Mouse (Mus musculus) cerebellum, postnatal 10 days (tissue): ENCODE data around the gene Ttbk2.

ENCODE experiments used
- DNase-seq, 2 experiments: peaks; one replicate each; pipeline ENCODE4 v3.0.0; 2021; ENCODE audit warnings: mixed read lengths in 2 of 2

Ttbk2 gene

DNA sequence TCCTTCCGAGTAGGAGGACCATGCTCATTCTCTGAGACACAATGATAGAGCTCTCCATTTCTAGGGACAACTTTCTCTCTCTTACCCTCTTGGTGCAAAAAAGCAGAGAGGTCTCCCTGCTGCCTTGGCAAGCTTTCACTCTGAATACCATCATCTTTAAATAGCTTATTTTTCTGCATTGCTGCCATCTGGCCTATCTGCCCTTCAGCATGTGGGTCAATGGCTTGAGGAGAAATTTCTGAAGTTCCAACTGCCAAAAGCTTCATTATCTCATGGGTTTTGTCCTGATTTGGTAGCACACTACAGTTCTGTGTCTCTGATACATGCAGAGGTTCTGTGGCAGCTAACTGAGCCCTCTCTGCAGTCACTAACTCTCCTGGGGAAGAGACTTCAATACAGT, 104.9 kb downstream of the Ttbk2 start:
- no peak for DNase-seq

DNA sequence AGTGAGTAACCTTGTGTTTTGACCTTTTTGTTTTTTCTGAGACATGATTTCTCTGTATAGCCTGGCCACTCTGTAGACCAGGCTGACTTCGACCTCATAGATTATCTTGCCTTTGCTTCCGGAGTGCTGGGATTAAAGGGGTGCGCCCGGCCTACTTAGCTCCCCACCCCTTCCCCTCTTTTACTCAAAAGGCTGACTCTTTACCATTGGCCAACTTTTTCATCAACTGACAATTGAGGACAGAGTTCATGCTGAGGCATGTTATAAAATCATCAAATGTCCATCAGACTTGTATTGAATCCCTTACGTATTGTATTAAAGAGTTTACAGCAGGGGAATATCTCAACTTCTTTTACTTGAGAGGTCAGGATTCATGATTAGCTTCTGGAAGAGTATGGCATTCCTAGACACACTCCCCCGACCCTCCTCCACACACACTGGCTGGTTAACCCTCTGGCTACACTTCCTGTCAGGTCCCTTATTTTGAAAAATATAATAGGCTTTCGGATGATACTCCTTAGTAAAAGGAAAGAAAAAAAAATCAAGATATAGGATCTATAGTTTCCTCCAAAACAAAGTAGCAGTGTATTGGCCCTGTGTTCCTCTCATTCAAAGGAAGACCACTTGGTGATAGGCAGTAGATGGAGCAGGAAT, 118.4 kb downstream of the Ttbk2 start:
- no peak for DNase-seq

- DNase-seq, result peak; percentile 96 to 98
Observed at GRCm38 (mm10) chr2:120731167-120731862, 119.1 kb downstream of the Ttbk2 start.

- no peak for DNase-seq
Observed at GRCm38 (mm10) chr2:120730639-120731166, 119.7 kb downstream of the Ttbk2 start.

DNA sequence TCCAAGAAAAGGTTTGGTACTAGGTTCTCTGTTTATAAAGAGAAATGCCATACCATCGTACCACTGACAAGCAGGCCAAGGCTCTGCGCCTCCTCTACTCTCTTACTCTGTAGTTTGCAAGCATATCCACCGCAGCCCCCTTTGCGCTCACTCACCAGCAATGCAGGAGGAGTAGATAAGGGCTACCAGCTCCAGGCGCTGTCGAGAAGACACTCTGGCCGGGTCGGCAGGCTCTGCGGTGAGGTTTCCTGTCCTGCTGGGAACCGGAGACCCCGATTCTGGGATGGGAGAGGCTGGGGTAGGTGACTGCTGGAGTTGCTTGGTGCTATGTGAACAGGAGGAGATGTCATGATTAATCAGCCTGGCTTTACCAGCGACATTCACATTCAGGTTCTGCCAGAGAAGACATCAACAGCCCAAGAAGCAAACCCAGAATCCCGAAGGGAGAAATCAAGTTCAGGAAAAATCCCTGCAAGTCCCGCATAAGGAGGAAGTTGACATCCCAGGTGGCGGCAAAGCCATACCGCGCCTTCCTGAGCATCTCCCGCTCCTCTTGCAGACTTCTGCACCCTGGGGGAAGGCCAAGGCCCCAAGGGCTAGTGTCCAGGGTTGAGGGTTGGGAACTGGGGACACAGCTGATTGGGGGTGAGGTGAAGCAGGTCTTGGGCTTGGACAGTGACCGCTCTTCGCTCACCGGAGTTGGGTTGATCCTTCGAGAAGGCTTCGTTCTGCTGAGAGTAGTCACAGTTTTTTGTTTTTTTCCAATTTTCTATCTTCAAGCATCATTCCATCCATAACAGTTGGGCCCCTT, 120.4 kb downstream of the Ttbk2 start:
- peak; percentile 35 to 41 for DNase-seq

- no peak for DNase-seq
Observed at GRCm38 (mm10) chr2:120724176-120724575, 126.2 kb downstream of the Ttbk2 start.

DNA sequence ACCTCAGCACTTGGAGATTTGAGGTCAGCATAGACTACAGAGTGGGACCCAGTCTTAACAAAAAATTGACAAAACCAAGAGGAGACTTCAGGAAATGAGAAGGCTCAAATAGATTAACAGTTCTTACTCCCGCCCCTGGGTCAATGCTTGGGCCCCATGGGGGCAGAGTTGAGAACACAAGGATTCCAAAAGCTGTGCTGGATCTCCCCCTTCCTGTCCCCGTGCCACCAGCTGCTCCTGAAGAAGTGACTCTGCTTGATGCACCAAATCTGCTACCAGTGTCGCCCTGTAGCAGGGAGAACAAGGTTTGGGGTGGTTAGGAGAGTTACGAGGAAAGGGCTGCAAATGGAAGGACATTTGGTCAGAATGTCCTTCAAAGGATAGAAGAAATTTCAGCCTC, 126.8 kb downstream of the Ttbk2 start:
- DNase-seq, result no peak

DNA sequence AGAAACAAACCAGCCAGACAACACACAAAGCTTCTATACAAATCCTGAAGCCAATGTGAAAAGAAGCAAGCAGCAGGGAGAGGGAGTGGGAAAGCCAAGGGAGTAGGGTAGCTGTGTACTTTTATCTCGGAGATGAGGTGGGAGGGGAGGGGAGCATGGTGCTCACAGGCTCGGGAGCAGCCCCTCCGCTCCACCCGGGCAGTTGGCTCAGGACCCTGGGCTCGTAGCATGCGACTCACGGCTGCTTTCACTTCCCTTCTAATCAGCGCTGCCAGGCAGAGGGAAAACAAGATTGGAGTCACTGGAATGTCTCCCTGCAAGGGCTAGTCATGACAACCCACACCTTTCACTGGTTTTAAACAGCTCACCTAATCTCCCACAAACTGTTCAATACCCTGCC, 127.9 kb downstream of the Ttbk2 start:
- DNase-seq, result no peak

DNA sequence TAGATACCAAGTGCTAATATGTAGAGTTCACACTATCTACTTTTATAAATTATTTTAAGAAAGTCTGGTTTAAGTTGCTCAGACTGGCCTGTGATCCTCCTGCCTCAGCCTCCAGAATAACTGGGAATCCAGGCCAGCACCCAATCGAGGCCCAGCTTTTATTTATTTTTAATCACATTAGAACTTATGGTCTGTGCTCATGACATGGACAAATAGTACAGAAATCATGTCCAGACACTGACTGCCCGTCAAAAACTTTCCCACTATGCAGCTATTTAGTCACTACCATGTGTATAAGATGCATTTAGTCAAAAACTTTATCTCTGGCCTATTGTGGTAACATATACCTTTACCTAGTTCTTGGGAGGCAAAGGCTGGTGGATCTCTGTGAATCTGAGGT, 128.5 kb downstream of the Ttbk2 start:
- DNase-seq, result no peak

- DNase-seq, result no peak
Observed at GRCm38 (mm10) chr2:120720821-120721220, 129.6 kb downstream of the Ttbk2 start.

GRCm38 (mm10) chr2:120718496-120718895, 131.9 kb downstream of the Ttbk2 start:
- DNase-seq, result no peak

GRCm38 (mm10) chr2:120713441-120713840, 137.0 kb downstream of the Ttbk2 start:
- DNase-seq, result no peak

- DNase-seq, result no peak
Observed at GRCm38 (mm10) chr2:120710948-120711347, 139.5 kb downstream of the Ttbk2 start.

DNA sequence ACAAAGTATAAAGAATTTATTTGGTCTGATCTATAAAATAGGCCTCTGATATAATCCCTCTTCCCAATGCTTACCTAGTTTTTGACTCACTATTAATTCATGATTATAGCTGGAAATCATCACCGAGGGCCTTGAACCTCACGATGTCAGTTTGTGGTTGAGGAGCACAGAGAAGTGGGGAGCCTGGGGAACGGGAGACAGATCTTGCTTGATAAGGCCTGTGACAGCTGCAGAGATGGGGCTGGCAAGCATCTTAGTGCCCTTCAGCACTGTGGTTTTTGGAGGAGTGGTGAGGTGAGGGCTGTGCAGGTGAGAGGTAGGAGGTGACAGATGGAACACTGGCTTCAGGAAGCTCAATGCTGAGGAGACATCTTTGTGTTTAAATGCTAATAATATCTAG, 140.2 kb downstream of the Ttbk2 start:
- no peak for DNase-seq

DNA sequence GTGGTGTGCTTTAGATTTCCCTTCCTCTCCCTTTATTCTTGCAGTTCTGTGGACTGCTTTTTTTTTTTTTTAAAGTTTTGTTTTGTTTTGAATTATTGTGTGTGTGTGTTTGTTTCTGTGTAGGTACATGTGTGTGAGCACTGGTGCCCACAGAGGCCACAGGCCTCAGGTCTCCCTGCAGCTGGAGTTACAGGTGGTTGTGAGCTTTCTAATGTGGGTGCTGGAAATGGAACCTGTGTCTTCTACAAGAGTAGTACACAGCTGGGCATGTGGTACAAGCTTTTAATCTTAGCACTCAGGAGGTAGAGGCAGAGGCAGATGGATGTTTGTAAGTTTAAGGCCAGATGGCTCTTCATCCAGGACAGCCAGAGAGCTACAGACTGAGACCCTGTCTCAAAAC, 143.4 kb downstream of the Ttbk2 start:
- DNase-seq, result no peak

DNA sequence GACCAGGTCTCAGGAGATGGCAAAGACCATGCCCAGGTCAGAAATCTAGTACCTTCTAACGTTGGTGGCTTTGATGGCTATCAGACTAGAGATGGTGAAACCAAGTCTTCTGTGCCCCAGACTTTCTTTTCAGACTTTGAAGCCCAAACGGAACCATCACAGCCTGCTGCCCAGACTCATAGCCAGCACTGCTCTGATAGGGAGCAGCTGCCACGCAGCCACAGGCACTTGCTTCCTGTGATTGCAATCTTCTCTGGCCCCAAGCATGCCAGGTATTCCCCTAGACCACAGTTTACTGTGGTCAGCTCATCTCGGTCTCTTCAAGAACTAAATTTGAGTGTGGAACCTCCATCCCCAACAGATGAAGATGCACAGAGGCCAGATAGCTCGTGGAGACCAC, 147.7 kb downstream of the Ttbk2 start:
- no peak for DNase-seq

DNA sequence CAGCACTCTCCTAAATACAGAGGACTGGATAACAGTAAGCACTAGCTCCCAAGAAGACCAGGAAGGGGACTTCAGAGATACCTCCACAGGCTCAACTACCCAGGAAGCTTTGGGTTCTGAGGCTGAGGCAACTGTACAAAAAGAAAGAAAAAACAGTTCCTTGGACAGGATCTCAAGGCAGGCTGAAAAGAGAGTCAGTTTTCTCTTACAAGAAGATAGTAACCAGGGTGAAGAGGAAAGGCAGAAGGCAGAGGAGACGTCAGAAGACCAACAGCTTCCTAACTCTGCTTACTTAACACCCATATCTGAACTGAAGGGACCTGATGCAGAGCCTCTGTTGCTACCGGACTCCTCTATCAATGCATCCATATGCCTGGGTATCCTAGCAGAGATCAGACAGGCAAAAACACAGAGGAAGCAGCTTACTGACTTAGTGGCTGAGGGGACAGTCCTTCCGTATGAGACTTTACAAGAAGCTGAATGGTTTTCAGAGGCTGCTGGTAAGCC, 150.0 kb downstream of the Ttbk2 start:
- no peak for DNase-seq

DNA sequence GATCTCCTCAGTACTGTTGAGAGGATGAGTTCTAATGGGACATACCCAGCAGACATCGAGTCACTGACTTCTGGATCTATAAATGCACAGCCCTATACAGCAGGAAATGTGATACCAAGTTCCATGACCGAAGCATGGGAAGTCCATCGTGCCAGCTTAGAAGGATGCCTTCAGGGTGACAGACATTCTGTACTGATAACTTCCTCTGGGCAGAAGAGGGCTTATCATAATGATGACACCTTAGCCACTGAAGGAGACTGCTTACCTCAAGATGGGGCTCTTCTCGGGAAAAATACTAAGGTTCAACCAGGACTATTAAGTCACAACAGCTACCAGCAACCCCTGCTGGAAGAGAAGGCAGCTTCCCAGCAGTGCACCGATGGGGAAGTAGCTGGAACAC, 152.6 kb downstream of the Ttbk2 start:
- DNase-seq, result no peak
